Mouse (Mus musculus) kidney, embryonic 16.5 days (tissue): ENCODE results near the gene Rcn3. TPM values are rescaled to one million over a fixed set of nuclear protein-coding genes. Genes with fewer than 3 reads are reported as not detected.
"Not testable (repeated sequence)": the region's sequence is repeated elsewhere in the genome, so short reads cannot be mapped to it uniquely, and the experiment has no call there.

Experiments used
- ATAC-seq: fragments of 200-750 bp; cut with Nextera tagmentation; 2 replicates; pipeline ENCODE4 v1.8.0; 2017; ENCODE audit warnings: moderate TSS enrichment; ENCODE audit not compliant: low FRiP score, low TSS enrichment
- H3K27ac ChIP-seq: fragments of 300-500 bp; sonication (generic); 2 replicates; pipeline ENCODE4 v1.5.1; 2014; ENCODE audit warnings: low read length
- H3K27me3 ChIP-seq: fragments of 300-500 bp; sonication (generic); 2 replicates; pipeline ENCODE4 v1.6.1; 2014; ENCODE audit warnings: low read length, control low read depth, mixed read lengths; ENCODE audit not compliant: insufficient read depth
- H3K36me3 ChIP-seq: fragments of 300-500 bp; sonication (generic); 2 replicates; pipeline ENCODE4 v1.6.1; 2014; ENCODE audit warnings: low read length, control low read depth, mixed read lengths; ENCODE audit not compliant: insufficient read depth
- H3K4me1 ChIP-seq: fragments of 300-500 bp; sonication (generic); 2 replicates; pipeline ENCODE4 v1.6.1; 2014; ENCODE audit warnings: low read length, control low read depth, mixed read lengths; ENCODE audit not compliant: insufficient read depth
- H3K4me2 ChIP-seq: fragments of 300-500 bp; sonication (generic); replicated peaks from 2 replicates; pipeline ENCODE4 v1.6.1; 2014; ENCODE audit warnings: low read depth, low read length
- H3K4me3 ChIP-seq: fragments of 300-500 bp; sonication (generic); 2 replicates; pipeline ENCODE4 v1.5.1; 2014; ENCODE audit warnings: mild to moderate bottlenecking, low read length
- H3K9ac ChIP-seq: fragments of 300-500 bp; sonication (generic); replicated peaks from 2 replicates; pipeline ENCODE4 v1.6.1; 2014; ENCODE audit warnings: low read length
- H3K9me3 ChIP-seq: fragments of 300-500 bp; sonication (generic); 2 replicates; pipeline ENCODE4 v1.6.1; 2016; ENCODE audit warnings: low read length, control low read depth
- WGBS: fragments of 180-500 bp; shearing (Covaris S2); extraction: QIAGEN DNeasy Blood & Tissue Kit; methylation state at CpG from one replicate; pipeline ENCODE4 v1.1.7; 2014; 5-methylcytosine and 5-hydroxymethylcytosine counted together
- polyA plus RNA-seq: library from polyadenylated mRNA; unstranded; fragments of >200 nt; fragmentation: Nextera tagmentation; extraction: Ambion mirVana; gene quantifications from 2 replicates; pipeline ENCODE4 v1.2.1, GENCODE M21; 2015

The Rcn3 gene
- polyA plus RNA-seq, 1 experiment from 2014 or later = 369 TPM

DNA sequence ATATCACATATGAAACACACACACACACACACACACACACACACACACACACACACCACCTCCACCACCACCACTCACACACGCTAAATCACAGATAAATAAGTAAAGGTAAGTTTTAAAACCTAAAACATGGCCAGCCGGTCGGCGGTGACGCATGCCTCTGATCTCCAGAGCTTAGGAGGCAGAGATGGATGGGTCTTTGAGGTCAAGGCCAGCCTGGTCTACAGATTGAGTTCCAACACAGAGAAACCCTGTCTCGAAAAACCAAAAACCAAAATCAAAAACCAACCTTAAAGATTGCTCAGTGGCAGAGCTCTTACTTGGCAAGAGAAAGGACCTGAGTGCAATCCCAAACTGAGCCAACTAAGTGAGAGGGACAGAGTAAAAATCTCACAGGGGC is 8.0 kb upstream of the Rcn3 start:
- 52% methylated on average over 6 of the region's 6 CpGs for WGBS
- H3K4me2 ChIP-seq = no peak overlapping the region
- ATAC-seq = no peak

DNA sequence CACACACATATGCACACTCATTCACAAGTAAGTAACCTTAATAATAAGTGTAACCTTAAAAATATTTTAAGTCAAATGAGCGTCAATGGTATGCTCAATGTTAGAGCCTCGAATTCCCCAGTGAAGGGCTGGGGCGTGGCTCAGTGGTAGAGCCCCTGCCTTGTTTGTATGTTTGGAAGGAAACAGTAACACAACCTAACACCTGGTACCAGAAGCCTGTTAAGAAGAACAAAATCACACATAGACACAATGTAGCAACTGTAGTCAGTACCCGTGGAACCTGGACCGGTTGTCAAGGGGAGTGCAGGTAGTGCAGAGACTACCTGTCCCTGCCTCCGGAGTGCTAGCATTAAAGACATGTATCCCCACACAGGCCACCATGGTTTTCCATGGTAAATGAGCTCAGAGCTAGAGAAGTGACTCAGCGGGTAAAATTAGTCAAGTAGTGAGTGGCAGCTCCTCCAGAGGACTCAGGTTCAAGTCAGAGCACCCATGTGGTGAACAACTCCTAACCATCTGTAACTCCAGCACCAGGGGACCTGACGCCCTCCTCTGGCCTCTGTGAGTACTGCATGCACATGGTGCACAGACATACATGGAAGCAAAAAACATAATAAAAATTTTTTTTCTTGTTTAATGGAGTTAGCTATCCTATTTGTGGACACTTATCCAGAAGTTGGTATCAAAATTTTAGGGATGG is 6.7 kb upstream of the Rcn3 start:
- no peak overlapping the region for H3K27ac ChIP-seq
- peaks cover 32% of the 10 kb centered on the region for H3K4me1 ChIP-seq
- no peaks in the 10 kb centered on the region for H3K27me3 ChIP-seq
- H3K9me3 ChIP-seq = no peaks in the 10 kb centered on the region
- no peaks in the 10 kb centered on the region for H3K36me3 ChIP-seq
- H3K4me2 ChIP-seq = no peak overlapping the region
- no peak overlapping the region for H3K9ac ChIP-seq
- no peak overlapping the region for H3K4me3 ChIP-seq
- no peak for ATAC-seq
- 88% methylated on average over 8 of the region's 8 CpGs for whole genome bisulfite sequencing

More for the DNA sequence above, 8.0 kb upstream of the Rcn3 start:
- Histone ChIP-seq H3K9ac (no peak overlapping the region), H3K9me3 (no peaks in the 10 kb centered on the region), H3K4me1 (peaks cover 26% of the 10 kb centered on the region), H3K27me3 (no peaks in the 10 kb centered on the region), H3K36me3 (no peaks in the 10 kb centered on the region), H3K4me3 (no peak overlapping the region), H3K27ac (no peak overlapping the region)

DNA sequence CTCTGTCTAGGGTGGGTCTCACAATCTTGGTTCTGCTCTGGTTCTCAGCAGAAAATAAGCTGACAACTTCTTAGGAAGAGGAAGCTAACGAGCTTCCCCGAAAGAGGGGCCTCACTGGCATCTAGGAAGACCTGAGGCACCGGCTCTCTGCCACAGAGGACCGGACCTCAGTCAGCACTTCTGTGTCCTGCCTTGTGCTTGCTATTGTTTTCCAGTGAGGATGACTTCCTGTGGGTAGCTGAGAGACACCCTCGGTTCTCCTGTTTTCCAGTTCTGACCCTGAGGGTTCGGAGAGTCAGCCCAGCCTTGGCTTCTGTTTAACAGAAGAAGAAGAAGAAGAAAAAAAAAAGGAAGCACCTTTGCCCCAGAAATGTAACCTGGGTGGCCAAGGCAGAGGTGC is 5.5 kb upstream of the Rcn3 start:
- 48% methylated on average over 6 of the region's 6 CpGs for WGBS
- H3K9me3 ChIP-seq = no peaks in the 10 kb centered on the region
- peak overlapping the region; percentile 31 for H3K27ac ChIP-seq

DNA sequence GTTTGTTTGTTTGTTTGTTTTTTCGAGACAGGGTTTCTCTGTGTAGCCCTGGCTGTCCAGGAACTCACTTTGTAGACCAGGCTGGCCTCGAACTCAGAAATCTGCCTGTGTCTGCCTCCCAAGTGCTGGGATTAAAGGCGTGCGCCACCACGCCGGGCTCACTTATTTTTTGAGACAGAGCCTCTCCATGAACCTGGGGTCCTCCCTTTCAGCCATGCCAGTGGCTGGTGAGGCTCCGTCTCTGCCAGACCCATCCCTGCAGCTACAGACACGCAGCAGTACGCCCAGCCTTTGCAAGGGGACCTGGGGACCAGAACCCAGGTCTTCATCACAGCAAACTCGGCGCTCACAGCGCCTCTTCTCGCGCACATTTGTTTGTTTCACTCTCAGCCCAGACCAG is 3.9 kb upstream of the Rcn3 start:
- not testable (repeated sequence) for H3K4me3 ChIP-seq, H3K4me2 ChIP-seq, ATAC-seq, H3K9ac ChIP-seq, H3K36me3 ChIP-seq, H3K27me3 ChIP-seq, H3K27ac ChIP-seq, H3K9me3 ChIP-seq
- WGBS = 94% methylated on average over 14 of the region's 14 CpGs
- peaks cover 27% of the 10 kb centered on the region for H3K4me1 ChIP-seq

More for the DNA sequence above, 5.5 kb upstream of the Rcn3 start:
- peaks cover 31% of the 10 kb centered on the region for H3K4me1 ChIP-seq
- no peaks in the 10 kb centered on the region for H3K36me3 ChIP-seq
- H3K4me3 ChIP-seq = no peak overlapping the region
- H3K27me3 ChIP-seq = no peaks in the 10 kb centered on the region
- no peak for ATAC-seq
- no peak overlapping the region for H3K4me2 ChIP-seq
- H3K9ac ChIP-seq = no peak overlapping the region

DNA sequence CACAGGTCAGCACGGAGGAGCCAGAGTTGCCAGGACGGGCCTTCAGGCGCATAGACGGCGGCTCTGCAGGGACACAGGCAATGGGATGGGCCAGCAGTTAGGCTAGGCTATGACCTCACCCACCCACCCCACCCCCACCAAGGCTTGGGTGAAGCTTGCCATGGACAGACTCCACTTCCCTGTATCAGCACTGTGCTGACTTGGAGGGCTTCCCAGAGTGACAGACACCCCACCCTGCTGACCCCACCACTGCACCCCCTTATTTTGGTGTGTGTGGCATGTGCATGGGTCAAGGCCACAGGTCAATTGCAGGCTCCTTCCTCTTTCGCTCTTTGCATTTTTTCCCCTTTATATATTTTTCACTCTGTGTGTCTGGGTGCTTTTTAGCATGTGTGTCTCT is 3.3 kb upstream of the Rcn3 start:
- WGBS = 77% methylated on average over 6 of the region's 6 CpGs
- Histone ChIP-seq H3K27ac (peak overlapping the region; percentile 44; the same call in 1 of the 2 replicates), H3K27me3 (no peaks in the 10 kb centered on the region), H3K9ac (no peak overlapping the region), H3K9me3 (no peaks in the 10 kb centered on the region), H3K4me2 (no peak overlapping the region), H3K36me3 (no peaks in the 10 kb centered on the region), H3K4me3 (no peak overlapping the region), H3K4me1 (peaks cover 31% of the 10 kb centered on the region)
- no peak for ATAC-seq

DNA sequence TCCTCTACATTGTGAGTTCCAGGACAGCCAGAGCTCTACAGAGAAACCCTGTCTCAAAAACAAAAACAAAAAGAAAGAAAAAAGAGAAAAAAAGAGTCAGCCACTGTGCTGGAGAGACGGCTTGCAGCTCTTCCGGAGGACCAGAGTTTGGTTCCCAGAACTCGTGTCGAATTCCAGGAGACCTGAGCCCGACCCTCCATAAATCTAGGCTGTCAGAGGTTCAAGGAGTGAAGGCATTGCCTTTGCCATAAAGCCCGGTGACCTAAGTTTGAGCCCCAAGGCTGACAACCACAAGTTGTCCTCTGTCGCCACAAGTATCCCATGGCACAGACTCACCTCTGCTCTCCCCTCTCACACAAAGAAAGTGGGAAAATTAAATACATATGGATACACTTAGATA is 2.1 kb upstream of the Rcn3 start:
- no peak overlapping the region for H3K9ac ChIP-seq
- no peaks in the 10 kb centered on the region for H3K9me3 ChIP-seq
- H3K27ac ChIP-seq = peak overlapping the region; percentile 90
- peaks cover 31% of the 10 kb centered on the region for H3K4me1 ChIP-seq
- no peaks in the 10 kb centered on the region for H3K27me3 ChIP-seq
- 0 out of 2 replicates have a peak overlapping the region, but pooled peaks have one; percentile 6 for H3K4me2 ChIP-seq
- no peak; the same call in 1 of the 2 replicates for ATAC-seq
- H3K36me3 ChIP-seq = 0 out of 2 replicates have a peak, but pooled peaks cover 4% of the 10 kb centered on the region
- WGBS = 13% methylated on average over 7 of the region's 7 CpGs
- peak overlapping the region; percentile 3; the same call in 1 of the 2 replicates for H3K4me3 ChIP-seq

DNA sequence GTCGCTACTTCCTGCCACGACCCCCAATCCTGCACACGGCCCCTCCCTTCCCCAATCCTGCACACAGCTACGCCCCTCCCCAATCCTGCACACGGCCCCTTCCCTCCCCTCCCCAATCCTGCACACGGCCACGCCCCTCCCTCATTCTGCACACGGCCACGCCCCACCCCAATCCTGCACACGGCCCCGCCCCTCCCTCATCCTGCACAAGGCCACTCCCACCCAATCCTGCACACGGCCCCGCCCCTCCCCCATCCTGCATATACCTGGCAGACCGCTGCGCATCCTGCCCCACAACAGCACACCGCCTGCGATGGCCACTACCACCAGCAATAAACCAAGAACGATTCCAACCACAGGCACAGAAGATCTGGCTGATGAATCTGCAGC is 1.5 kb upstream of the Rcn3 start:
- Histone ChIP-seq H3K27ac (peak overlapping the region; percentile 90), H3K9me3 (no peaks in the 10 kb centered on the region), H3K4me2 (0 out of 2 replicates have a peak overlapping the region, but pooled peaks have one; percentile 6), H3K9ac (no peak overlapping the region), H3K4me1 (peaks cover 31% of the 10 kb centered on the region), H3K36me3 (peaks cover 8% of the 10 kb centered on the region; the same call in 1 of the 2 replicates), H3K27me3 (no peaks in the 10 kb centered on the region), H3K4me3 (no peak overlapping the region)
- WGBS = 28% methylated on average over 13 of the region's 18 CpGs
- no peak for ATAC-seq

DNA sequence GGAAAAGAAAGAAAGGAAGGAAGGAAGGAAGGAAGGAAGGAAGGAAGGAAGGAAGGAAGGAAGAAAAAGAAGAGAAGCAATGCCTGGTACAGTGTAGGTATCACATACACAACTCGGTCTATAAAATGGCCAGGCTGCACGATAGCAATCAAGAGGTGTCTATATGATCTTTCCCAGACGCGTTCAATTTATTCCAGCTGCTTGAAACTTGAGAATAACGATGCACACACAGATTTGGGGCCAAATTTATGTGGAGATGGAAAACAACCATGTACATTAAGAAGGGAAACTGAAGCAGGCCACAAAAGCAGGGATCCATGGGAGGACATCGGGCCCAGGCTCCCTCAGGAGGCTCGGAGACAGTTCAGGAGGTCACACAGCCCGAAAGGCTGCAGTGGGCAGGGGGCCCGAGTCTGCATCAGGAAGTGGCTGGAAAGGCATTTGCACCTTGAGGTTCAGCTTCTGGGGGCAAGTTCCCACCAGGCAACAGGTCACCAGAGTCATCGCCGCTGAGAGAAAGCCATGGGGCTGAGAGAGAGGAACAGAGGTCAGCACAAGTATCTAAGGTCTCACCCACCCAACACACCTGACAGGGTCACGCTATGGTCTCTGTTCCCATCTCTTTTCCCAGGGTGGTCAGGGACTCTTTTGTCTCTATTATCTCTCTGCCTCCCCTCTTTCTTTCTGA is 951 bp upstream of the Rcn3 start:
- Histone ChIP-seq H3K4me2 (no peak overlapping the region), H3K4me1 (peaks cover 31% of the 10 kb centered on the region)

DNA sequence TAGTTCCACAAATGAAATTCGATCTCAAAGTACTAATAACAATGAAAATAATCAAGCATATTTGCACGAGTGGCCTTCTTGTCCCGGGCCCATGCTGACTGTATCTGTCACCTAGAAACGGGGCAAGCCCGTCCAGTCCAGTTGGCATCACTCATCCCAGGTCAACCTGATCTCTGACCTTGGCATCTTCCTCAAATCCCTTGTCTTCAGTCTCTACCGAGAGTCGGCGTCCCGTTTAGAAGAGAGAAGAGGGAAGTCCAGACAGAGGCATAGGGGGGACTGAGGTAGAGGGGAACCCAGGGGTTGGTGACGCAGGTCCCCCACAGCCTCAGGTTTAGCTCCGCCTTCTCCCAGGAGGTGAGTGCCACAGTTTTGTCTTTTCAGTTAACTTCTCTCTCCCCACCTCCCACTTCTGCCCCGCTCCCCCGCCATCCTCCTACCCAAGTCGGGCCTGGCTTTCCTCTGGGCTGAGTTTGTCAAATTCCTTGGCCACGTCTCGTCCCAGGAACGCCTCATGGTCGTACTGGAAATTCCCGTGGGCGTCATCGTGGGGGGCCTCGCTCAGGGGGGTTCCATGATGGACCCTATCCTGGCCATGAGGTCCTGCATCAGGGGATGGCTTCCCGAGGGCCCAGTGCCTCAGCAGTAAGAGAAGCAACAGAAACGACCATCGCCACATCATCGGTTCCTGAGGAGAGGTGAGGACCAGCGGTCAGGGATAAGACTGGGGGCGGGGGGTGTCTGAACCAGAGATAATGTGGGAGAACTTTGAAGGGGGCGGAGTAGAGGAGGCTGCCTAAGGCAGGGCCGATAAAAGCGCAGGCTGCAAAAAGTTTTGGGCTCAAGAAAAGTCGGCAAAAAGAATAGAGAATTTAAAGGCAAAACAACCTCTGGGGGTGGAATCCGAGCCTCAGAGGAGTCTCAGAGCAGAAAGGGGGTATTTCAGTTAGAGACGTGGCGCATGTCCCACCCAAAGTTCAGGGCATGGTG is 725 bp downstream of the Rcn3 start:
- Histone ChIP-seq H3K9me3 (no peaks in the 10 kb centered on the region), H3K27me3 (no peaks in the 10 kb centered on the region), H3K36me3 (peaks cover 30% of the 10 kb centered on the region), H3K4me3 (peak overlapping the region; percentile 67), H3K9ac (peak overlapping the region; percentile 85), H3K4me2 (peak overlapping the region; percentile 81), H3K4me1 (peaks cover 31% of the 10 kb centered on the region), H3K27ac (peak overlapping the region; percentile 90)
- 6% methylated on average over 35 of the region's 35 CpGs for WGBS
- peak; percentile 47 for ATAC-seq

More for the DNA sequence above, 951 bp upstream of the Rcn3 start:
- Histone ChIP-seq H3K27me3 (no peaks in the 10 kb centered on the region), H3K36me3 (peaks cover 13% of the 10 kb centered on the region), H3K9ac (peak overlapping the region; percentile 2; the same call in 1 of the 2 replicates), H3K27ac (peak overlapping the region; percentile 90), H3K4me3 (no peak overlapping the region), H3K9me3 (no peaks in the 10 kb centered on the region)
- ATAC-seq = no peak
- 31% methylated on average over 12 of the region's 12 CpGs for WGBS
